Mouse (Mus musculus) cortical plate, adult 2 months (tissue): ENCODE results near the gene Ezh2. TPM values are rescaled to one million over a fixed set of nuclear protein-coding genes. Genes with fewer than 3 reads are reported as not detected.
A peak's percentile ranks its signal among the peaks of the same experiment; 100 is the strongest.
"Not testable (repeated sequence)": the region's sequence is repeated elsewhere in the genome, so short reads cannot be mapped to it uniquely, and the experiment has no call there.

ENCODE experiments used
- H3K27ac ChIP-seq: fragments of 200-500 bp; 2 replicates; pipeline ENCODE4 v1.5.1; 2012; ENCODE audit warnings: low read length, control low read depth, inconsistent platforms; ENCODE audit not compliant: insufficient read depth
- H3K4me1 ChIP-seq: fragments of 200-500 bp; 2 replicates; pipeline ENCODE4 v1.6.1; 2011; ENCODE audit warnings: low read length; ENCODE audit not compliant: control insufficient read depth, insufficient read depth
- H3K4me3 ChIP-seq: fragments of 200-500 bp; 2 replicates; pipeline ENCODE4 v1.5.1; 2011; ENCODE audit warnings: mild to moderate bottlenecking, low read length, control low read depth; ENCODE audit not compliant: insufficient read depth
- CTCF ChIP-seq: fragments of 200-500 bp; IDR thresholded peaks from 2 replicates; pipeline ENCODE4 v1.5.1; 2011; ENCODE audit warnings: mild to moderate bottlenecking, control low read depth, low read length; ENCODE audit not compliant: insufficient read depth; ENCODE audit errors: extremely low read depth
- POLR2A ChIP-seq: fragments of 200-500 bp; IDR thresholded peaks from 2 replicates; pipeline ENCODE4 v1.6.1; 2011; ENCODE audit warnings: mild to moderate bottlenecking, low read length, control low read depth; ENCODE audit not compliant: insufficient read depth; ENCODE audit errors: extremely low read depth
- polyA plus RNA-seq: library from polyadenylated mRNA; depleted of rRNA; stranded (reverse); fragments of >200 nt; gene quantifications from 2 replicates; pipeline ENCODE4 v1.2.3, GENCODE M21; 2012; rRNA removed

The Ezh2 gene
- polyA plus RNA-seq, result 16.3 and 16.6 TPM in 2 replicates

GRCm38 (mm10) chr6:47594926-47595623, at the start of gene Ezh2:
TSS of gene Ezh2 (minus strand) at chr6:47595341.
- Histone ChIP-seq H3K4me3 (peak within 1 kb of the TSS; percentile 50), H3K4me1 (no peaks in the 10 kb centered on the region), H3K27ac (no peak within 1 kb of the TSS)
- TF ChIP-seq CTCF, result no peak
- TF ChIP-seq POLR2A, result peak; percentile 85

- H3K27ac ChIP-seq, result no peak overlapping the region
- TF ChIP-seq CTCF, result no peak
- TF ChIP-seq POLR2A, result no peak
- H3K4me1 ChIP-seq, result no peaks in the 10 kb centered on the region
- no peak overlapping the region for H3K4me3 ChIP-seq
Observed at GRCm38 (mm10) chr6:47636527-47637076, 41.5 kb upstream of the Ezh2 start.

DNA sequence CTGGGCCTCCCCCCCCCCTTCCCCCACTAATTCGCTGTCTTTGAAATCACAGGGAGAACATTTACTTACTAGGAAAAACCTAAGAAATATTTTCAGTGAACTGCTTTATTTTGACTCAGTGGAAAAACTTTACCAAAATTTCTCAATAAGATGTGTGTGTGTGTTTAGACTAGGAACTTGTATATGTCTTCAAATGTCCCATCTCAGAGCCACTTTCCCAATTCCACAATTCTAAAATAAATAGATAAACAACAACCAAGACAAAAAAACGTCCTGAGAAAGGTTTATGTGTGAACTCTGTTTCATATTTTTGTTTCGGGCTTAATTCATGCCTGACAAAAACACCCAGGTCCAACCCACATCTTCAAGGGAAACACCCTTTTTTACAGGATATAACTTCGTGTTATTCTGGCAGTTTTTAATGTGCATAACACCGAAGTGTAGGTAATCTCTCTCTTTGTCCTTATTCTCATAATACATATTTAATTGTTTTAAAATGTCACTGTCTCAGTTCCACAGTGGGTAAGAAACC, 40.9 kb upstream of the Ezh2 start:
- no peaks in the 10 kb centered on the region for H3K4me1 ChIP-seq
- TF ChIP-seq CTCF (no peak), POLR2A (no peak)

GRCm38 (mm10) chr6:47635207-47635994, 40.3 kb upstream of the Ezh2 start:
- H3K27ac ChIP-seq, result no peak overlapping the region
- H3K4me1 ChIP-seq, result no peaks in the 10 kb centered on the region
- TF ChIP-seq POLR2A (no peak), CTCF (no peak)
- H3K4me3 ChIP-seq, result no peak overlapping the region

More for the DNA sequence above, 40.9 kb upstream of the Ezh2 start:
- no peak overlapping the region for H3K27ac ChIP-seq
- no peak overlapping the region for H3K4me3 ChIP-seq

GRCm38 (mm10) chr6:47633467-47633866, 38.3 kb upstream of the Ezh2 start:
- no peak for TF ChIP-seq CTCF
- no peak for TF ChIP-seq POLR2A
- no peak overlapping the region for H3K27ac ChIP-seq

DNA sequence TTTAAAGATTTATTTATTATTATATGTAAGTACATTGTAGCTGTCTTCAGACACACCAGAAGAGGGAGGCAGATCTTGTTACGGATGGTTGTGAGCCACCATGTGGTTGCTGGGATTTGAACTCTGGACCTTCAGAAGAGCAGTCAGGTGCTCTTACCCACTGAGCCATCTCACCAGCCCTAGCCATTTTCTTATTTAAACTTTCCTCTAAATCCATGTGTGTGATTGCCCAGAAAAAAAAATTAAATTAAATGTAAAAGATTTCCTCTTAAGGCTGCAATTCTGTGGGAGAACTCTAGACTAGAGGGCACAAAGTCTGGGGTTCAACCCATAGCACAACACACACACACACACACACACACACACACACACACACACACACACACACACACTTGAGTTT, 34.9 kb upstream of the Ezh2 start:
- H3K4me3 ChIP-seq, H3K4me1 ChIP-seq, H3K27ac ChIP-seq: not testable (repeated sequence)

More at GRCm38 (mm10) chr6:47633467-47633866, 38.3 kb upstream of the Ezh2 start:
- Histone ChIP-seq H3K4me3 (no peak overlapping the region), H3K4me1 (no peaks in the 10 kb centered on the region)

DNA sequence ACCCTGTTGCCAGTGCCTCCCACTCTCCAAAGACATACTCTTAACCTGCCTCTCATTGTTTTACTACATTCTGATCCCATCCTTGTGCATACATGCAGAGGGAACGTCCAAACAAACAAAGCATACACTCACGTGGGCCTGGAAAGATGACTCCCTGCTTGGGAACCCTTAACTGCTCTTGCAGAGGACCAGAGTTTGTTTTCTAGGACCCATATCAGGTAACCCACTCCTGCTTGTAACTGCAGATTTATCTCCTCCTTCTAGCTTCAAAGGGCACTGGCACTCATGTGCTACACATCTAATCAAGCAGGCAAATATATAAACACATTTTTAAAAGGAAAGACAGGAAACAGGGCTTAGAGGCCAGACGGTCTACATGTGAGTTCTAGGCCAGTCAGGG, 32.8 kb upstream of the Ezh2 start:
- TF ChIP-seq POLR2A, result no peak
- TF ChIP-seq CTCF, result no peak

DNA sequence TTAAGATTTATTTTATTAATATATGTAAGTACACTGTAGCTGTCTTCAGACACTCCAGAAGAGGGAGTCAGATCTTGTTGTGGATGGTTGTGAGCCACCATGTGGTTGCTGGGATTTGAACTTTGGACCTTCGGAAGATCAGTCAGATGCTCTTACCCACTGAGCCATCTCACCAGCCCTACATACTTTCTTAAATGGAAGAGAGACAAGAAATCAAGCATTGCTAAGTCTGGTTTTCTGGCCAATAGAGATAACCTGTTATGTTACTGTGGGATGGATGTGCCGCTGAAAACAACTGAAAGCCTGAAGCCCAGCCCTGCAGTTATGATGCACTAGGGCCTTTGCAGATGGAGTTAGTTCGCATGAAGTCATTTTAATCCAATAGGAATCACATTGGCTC, 31.8 kb upstream of the Ezh2 start:
- not testable (repeated sequence) for H3K27ac ChIP-seq, H3K4me3 ChIP-seq, H3K4me1 ChIP-seq

More for the DNA sequence above, 32.8 kb upstream of the Ezh2 start:
- no peaks in the 10 kb centered on the region for H3K4me1 ChIP-seq
- H3K4me3 ChIP-seq, result no peak overlapping the region
- no peak overlapping the region for H3K27ac ChIP-seq

GRCm38 (mm10) chr6:47621039-47621438, 25.9 kb upstream of the Ezh2 start:
- no peak for TF ChIP-seq CTCF
- TF ChIP-seq POLR2A, result no peak
- no peak overlapping the region for H3K27ac ChIP-seq
- no peaks in the 10 kb centered on the region for H3K4me1 ChIP-seq
- H3K4me3 ChIP-seq, result no peak overlapping the region

- not testable (repeated sequence) for H3K4me1 ChIP-seq, H3K4me3 ChIP-seq, H3K27ac ChIP-seq
Observed at GRCm38 (mm10) chr6:47608306-47608705, 13.2 kb upstream of the Ezh2 start.
